Mouse (Mus musculus): ENCODE data around the gene Gm47429.

GRCm38 (mm10) chr13:50443812-50444211, at the start of gene Gm47429:
- TF ChIP-seq GATA1 (IDR thresholded peaks at IDR 0.05; ENCODE audit: borderline replicate concordance, low read length) (no peak), FLI1 (IDR thresholded peaks at IDR 0.05; ENCODE audit: low read length) (no peak)

Measured in megakaryocyte, embryonic 14.5 days (primary cell).